Mouse (Mus musculus) bone marrow macrophage, adult 2 months (primary cell): ENCODE data around the gene Gpx2.

Experiments
- CTCF ChIP-seq: IDR thresholded peaks from 2 replicates; pipeline ENCODE4 v1.5.1; 2012; ENCODE audit warnings: low read depth, mild to moderate bottlenecking, low read length, moderate library complexity
- POLR2A ChIP-seq: IDR thresholded peaks from 2 replicates; pipeline ENCODE4 v1.6.1; 2012; ENCODE audit warnings: mild to moderate bottlenecking, low read depth, low read length, borderline replicate concordance

- TF ChIP-seq CTCF, result no peak
- TF ChIP-seq POLR2A, result no peak
Measured at GRCm38 (mm10) chr12:76822651-76823041, 27.3 kb upstream of the Gpx2 start, which contains the start of gene Rab15.
